Mouse (Mus musculus) neural tube, embryonic 14.5 days (tissue): ENCODE data around the gene Prr5l. TPM values are rescaled to one million over a fixed set of nuclear protein-coding genes. Genes with fewer than 3 reads are reported as not detected.

Experiments used
- ATAC-seq: fragments of 200-750 bp; cut with Nextera tagmentation; 2 replicates; pipeline ENCODE4 v1.8.0; 2017; ENCODE audit warnings: low read depth, mild to moderate bottlenecking, moderate TSS enrichment, moderate library complexity
- H3K27ac ChIP-seq: fragments of 300-500 bp; sonication (generic); 2 replicates; pipeline ENCODE4 v1.5.1; 2014; ENCODE audit warnings: low read depth, mild to moderate bottlenecking, control low read depth, low read length, moderate library complexity, mixed read lengths
- H3K27me3 ChIP-seq: fragments of 300-500 bp; sonication (generic); 2 replicates; pipeline ENCODE4 v1.6.1; 2014; ENCODE audit warnings: low read length; ENCODE audit not compliant: control insufficient read depth, insufficient read depth
- H3K36me3 ChIP-seq: fragments of 300-500 bp; sonication (generic); 2 replicates; pipeline ENCODE4 v1.6.1; 2014; ENCODE audit warnings: low read length, mixed read lengths; ENCODE audit not compliant: control insufficient read depth, insufficient read depth
- H3K4me1 ChIP-seq: fragments of 300-500 bp; sonication (generic); 2 replicates; pipeline ENCODE4 v1.6.1; 2014; ENCODE audit warnings: low read length; ENCODE audit not compliant: control insufficient read depth, insufficient read depth
- H3K4me2 ChIP-seq: fragments of 300-500 bp; sonication (generic); 2 replicates; pipeline ENCODE4 v1.6.1; 2014; ENCODE audit warnings: mild to moderate bottlenecking, low read depth, low read length, control low read depth
- H3K4me3 ChIP-seq: fragments of 300-500 bp; sonication (generic); 2 replicates; pipeline ENCODE4 v1.5.1; 2014; ENCODE audit warnings: low read depth, low read length, control low read depth, mixed read lengths
- H3K9ac ChIP-seq: fragments of 300-500 bp; sonication (generic); replicated peaks from 2 replicates; pipeline ENCODE4 v1.6.1; 2014; ENCODE audit warnings: low read depth, mild to moderate bottlenecking, control low read depth, low read length, mixed read lengths
- H3K9me3 ChIP-seq: fragments of 300-500 bp; sonication (generic); 2 replicates; pipeline ENCODE4 v1.6.1; 2016; ENCODE audit warnings: low read length; ENCODE audit not compliant: control insufficient read depth
- WGBS: fragments of 180-500 bp; shearing (Covaris S2); extraction: QIAGEN DNeasy Blood & Tissue Kit; methylation state at CpG from one replicate; pipeline ENCODE4 v1.1.7; 2014; 5-methylcytosine and 5-hydroxymethylcytosine counted together
- polyA plus RNA-seq: library from polyadenylated mRNA; unstranded; fragments of >200 nt; fragmentation: Nextera tagmentation; extraction: Ambion mirVana; gene quantifications from 2 replicates; pipeline ENCODE4 v1.2.1, GENCODE M21; 2014

The Prr5l gene
- polyA plus RNA-seq, 1 experiment from 2014 or later: 5.6 TPM

DNA sequence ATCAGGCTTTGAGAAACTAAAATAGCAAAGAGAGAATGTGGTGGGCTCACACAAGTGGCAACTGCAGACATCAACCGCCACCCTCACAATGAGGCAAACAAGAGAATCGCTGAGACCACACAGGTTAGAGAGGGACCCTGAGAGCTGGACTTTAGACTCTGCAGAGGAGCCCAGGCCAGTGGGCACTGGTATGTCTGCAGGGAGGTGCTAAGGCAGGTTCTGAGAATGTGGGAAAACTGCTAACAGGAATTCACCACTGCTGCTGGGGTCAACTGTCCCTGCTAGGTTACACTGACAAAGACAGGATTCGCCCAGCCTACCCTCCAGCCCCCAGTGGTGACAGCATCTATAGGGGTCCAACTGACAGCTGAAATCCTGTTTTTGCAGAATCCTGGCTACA lies 171.2 kb downstream of the Prr5l start:
- no peak for ATAC-seq
- H3K9me3 ChIP-seq: no peaks in the 10 kb centered on the region; the same call in 1 of the 2 replicates
- H3K36me3 ChIP-seq: no peaks in the 10 kb centered on the region
- WGBS: 81% methylated on average over 3 of the region's 3 CpGs
- H3K9ac ChIP-seq: no peak overlapping the region
- H3K4me2 ChIP-seq: no peak overlapping the region
- no peak overlapping the region for H3K27ac ChIP-seq
- no peaks in the 10 kb centered on the region for H3K4me1 ChIP-seq
- H3K4me3 ChIP-seq: no peak overlapping the region
- H3K27me3 ChIP-seq: no peaks in the 10 kb centered on the region

DNA sequence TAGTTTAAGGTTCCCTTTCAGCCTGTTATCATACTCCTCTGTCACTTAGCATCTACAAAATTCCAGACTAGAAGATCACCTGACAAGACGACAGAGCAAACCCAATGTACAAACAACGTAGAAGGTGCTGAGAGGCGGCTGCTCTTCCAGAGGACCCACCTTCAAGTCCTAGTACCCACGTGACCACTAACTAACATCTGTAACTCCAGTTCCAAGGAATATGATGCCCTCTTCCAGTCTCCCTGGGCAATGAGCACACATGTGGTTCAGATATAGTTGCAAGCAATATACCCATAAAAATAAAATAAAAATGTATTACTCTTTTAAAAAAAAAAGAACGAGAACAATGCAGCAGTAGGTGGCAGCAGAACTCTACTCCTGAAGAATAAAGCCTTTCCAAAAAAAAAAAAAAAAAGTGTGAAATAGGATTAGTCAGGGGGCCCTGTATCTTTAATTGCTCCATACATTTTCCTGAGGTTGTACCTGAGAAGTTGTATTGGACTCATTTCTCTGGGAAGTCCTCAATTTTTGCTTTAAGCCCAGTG lies 176.8 kb downstream of the Prr5l start:
- no peak for ATAC-seq
- Histone ChIP-seq H3K9ac (no peak overlapping the region), H3K4me2 (no peak overlapping the region), H3K27me3 (no peaks in the 10 kb centered on the region), H3K27ac (no peak overlapping the region), H3K4me1 (no peaks in the 10 kb centered on the region), H3K36me3 (no peaks in the 10 kb centered on the region), H3K4me3 (no peak overlapping the region), H3K9me3 (no peaks in the 10 kb centered on the region)
- 57% methylated on average over 5 of the region's 5 CpGs for WGBS

DNA sequence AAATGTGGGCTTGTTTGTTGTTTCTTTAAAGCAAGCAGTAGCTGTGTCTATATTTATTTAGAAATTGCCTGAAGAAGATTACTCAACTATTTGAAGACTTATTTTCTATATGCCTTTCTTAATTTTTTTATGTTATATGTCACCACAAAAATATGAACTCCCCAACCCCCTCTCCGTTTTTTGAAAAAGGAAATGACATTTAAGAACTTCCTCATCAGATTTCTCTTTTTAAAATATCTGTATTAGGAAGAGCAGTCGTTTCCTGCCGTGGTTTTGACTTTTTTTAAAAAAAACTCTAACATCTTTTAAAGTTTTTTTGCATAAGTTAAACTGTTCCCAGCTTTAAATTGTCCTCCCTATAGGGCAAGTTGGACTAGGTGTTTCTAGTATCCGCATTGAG lies 183.5 kb downstream of the Prr5l start:
- Histone ChIP-seq H3K4me2 (no peak overlapping the region), H3K27ac (no peak overlapping the region), H3K27me3 (no peaks in the 10 kb centered on the region), H3K9me3 (no peaks in the 10 kb centered on the region), H3K9ac (no peak overlapping the region), H3K4me1 (no peaks in the 10 kb centered on the region), H3K4me3 (no peak overlapping the region), H3K36me3 (peaks cover 9% of the 10 kb centered on the region)
- no peak for ATAC-seq
- WGBS: 90% methylated on average over 4 of the region's 4 CpGs

- 88% methylated on average over 7 of the region's 7 CpGs for WGBS
- H3K9ac ChIP-seq: no peak overlapping the region
- H3K4me2 ChIP-seq: no peak overlapping the region
- no peak for ATAC-seq
- no peaks in the 10 kb centered on the region for H3K4me1 ChIP-seq
- no peak overlapping the region for H3K4me3 ChIP-seq
- no peaks in the 10 kb centered on the region for H3K27me3 ChIP-seq
- peaks cover 19% of the 10 kb centered on the region for H3K36me3 ChIP-seq
- no peaks in the 10 kb centered on the region for H3K9me3 ChIP-seq
- H3K27ac ChIP-seq: no peak overlapping the region
These were observed 187.2 kb downstream of the Prr5l start for GRCm38 (mm10) chr2:101695584-101695983.

GRCm38 (mm10) chr2:101693577-101694215 lies 189.1 kb downstream of the Prr5l start:
- H3K4me2 ChIP-seq: no peak overlapping the region
- H3K27me3 ChIP-seq: no peaks in the 10 kb centered on the region
- 62% methylated on average over 5 of the region's 5 CpGs for WGBS
- H3K4me1 ChIP-seq: no peaks in the 10 kb centered on the region
- no peak overlapping the region for H3K4me3 ChIP-seq
- no peak overlapping the region for H3K27ac ChIP-seq
- 0 out of 2 replicates have a peak, but pooled peaks have one; percentile 38 for ATAC-seq
- H3K36me3 ChIP-seq: peaks cover 29% of the 10 kb centered on the region
- no peaks in the 10 kb centered on the region for H3K9me3 ChIP-seq
- no peak overlapping the region for H3K9ac ChIP-seq

DNA sequence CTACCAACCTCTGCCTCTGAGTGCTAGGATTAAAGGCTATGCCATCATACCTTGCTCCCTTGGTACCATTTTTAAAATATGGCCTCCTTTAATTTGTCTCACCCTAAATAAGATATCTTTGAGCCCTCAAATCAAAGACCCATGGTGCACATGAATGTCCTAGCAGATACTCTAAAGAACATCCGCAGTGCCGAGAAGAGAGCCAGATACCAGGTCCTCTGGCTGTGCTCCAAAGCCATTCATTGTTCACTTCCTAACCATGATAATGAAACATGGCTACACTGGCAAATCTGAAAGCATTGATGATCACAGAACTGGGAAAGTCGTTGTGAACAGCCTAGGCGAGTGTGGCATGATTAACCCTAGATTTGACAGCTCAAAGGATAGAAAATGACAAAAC lies 189.8 kb downstream of the Prr5l start:
- Histone ChIP-seq H3K4me1 (no peaks in the 10 kb centered on the region), H3K9me3 (no peaks in the 10 kb centered on the region), H3K27me3 (no peaks in the 10 kb centered on the region), H3K4me3 (no peak overlapping the region), H3K27ac (no peak overlapping the region), H3K9ac (no peak overlapping the region), H3K36me3 (peaks cover 29% of the 10 kb centered on the region), H3K4me2 (no peak overlapping the region)
- WGBS: 66% methylated on average over 4 of the region's 4 CpGs
- no peak for ATAC-seq

GRCm38 (mm10) chr2:101690252-101690827 lies 192.5 kb downstream of the Prr5l start:
- Histone ChIP-seq H3K36me3 (peaks cover 27% of the 10 kb centered on the region), H3K9ac (no peak overlapping the region), H3K4me3 (no peak overlapping the region), H3K9me3 (no peaks in the 10 kb centered on the region), H3K27ac (no peak overlapping the region), H3K27me3 (no peaks in the 10 kb centered on the region), H3K4me1 (no peaks in the 10 kb centered on the region), H3K4me2 (no peak overlapping the region)
- WGBS: 90% methylated on average over 9 of the region's 9 CpGs
- ATAC-seq: no peak

DNA sequence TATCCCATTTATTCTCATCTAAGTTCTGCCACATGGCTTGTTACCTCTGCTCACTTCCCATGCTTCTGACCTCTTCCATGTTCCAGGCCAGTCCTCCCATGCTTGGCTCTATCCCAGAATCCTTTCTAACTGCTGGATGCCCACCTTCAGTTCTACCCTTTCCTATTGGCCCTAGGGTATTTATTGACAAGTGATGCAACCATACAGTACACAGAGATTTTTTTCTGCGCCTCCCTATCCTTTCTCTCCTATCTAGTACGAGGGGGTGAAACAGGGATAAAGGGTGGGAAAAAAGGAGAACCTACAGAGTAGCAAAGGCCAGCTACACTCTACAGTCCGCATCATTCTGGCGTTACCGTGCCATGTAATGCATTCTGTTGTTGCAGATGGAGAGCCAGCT lies 194.8 kb downstream of the Prr5l start:
- Histone ChIP-seq H3K4me3 (no peak overlapping the region), H3K4me2 (no peak overlapping the region), H3K9ac (no peak overlapping the region), H3K4me1 (no peaks in the 10 kb centered on the region), H3K27me3 (no peaks in the 10 kb centered on the region), H3K9me3 (no peaks in the 10 kb centered on the region), H3K27ac (no peak overlapping the region), H3K36me3 (peaks cover 33% of the 10 kb centered on the region)
- WGBS: 75% methylated on average over 5 of the region's 5 CpGs
- no peak for ATAC-seq

- H3K36me3 ChIP-seq: peaks cover 16% of the 10 kb centered on the region
- H3K4me3 ChIP-seq: no peak overlapping the region
- H3K4me2 ChIP-seq: no peak overlapping the region
- H3K27ac ChIP-seq: no peak overlapping the region
- 0 out of 2 replicates have a peak, but pooled peaks cover 1% of the 10 kb centered on the region for H3K4me1 ChIP-seq
- no peak overlapping the region for H3K9ac ChIP-seq
- H3K27me3 ChIP-seq: no peaks in the 10 kb centered on the region
- 88% methylated on average over 12 of the region's 12 CpGs for WGBS
- no peaks in the 10 kb centered on the region for H3K9me3 ChIP-seq
- ATAC-seq: no peak
These were observed 198.4 kb downstream of the Prr5l start for GRCm38 (mm10) chr2:101684421-101684820.
